Mouse (Mus musculus) layer of hippocampus, adult 8-10 months (tissue): ENCODE results near the gene C8a. TPM values are rescaled to one million over a fixed set of nuclear protein-coding genes. Genes with fewer than 3 reads are reported as not detected.

Source experiments
- DNase-seq, 2 experiments: peaks; one replicate each; pipeline ENCODE4 v3.0.0; 2022; ENCODE audit warnings: low spot score in 2 of 2
- total RNA-seq, 4 experiments: library from RNA; stranded (reverse); gene quantifications; 2 replicates each; pipeline ENCODE4 v1.2.4; 2022

C8a gene
- total RNA-seq, 4 experiments from 2014 or later = not detected

DNA sequence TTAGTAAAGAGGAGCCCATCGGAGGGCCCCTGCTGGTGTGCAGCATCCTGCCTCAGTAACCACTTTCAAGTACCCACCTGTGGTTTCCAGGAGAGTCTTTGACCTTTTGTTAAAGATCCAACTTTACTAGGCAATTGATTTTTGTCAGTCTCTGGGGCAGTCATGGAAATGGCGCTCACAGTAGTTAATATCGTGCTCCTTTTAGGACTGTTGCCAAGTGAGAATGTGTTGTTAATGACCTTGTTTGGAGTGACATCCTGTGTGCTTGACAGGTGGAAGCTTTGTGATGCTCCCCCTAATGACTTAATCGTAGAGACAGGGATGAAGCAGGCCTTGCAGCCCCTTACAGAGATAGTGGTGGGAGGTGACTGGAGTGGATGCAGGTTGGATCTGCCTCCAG is 105.9 kb downstream of the C8a start:
- DNase-seq = no peak

DNA sequence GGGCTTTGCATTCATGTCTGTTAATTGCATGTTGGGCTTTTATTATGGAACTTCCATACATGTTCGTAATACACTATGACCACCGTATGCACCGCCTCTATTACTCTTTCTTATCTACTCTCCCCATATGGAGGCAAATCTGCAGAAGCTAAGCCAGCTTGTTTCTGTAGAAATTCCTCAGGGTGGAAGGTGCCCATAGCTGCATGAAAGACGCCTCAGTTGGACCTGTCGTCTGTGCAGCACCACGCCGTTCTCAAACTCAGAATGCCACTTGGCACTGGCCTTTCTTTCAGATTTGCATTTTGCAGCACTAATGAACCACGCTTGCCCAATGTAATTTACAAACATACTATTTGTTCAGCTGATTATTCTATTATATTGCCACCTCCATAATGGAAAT is 106.6 kb downstream of the C8a start:
- DNase-seq = no peak

DNA sequence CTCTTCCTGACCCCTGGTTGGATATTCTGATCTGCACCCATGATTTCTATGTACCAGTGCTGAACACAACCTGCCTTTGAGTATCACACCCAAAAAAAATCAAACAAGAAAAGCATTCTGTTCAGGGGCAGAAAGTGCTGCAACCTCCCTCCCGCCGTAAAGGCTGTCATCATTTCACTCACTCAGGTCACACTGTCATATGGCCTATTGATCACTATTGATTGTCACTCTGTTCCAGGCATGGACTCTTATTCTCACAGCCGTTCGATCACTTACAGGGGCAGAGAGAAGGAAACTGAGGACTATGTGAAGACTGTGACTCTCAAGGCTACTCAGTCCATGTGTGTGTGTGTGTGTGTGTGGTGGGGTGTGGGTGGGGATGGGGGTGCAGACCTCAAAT is 108.0 kb downstream of the C8a start:
- DNase-seq = no peak

DNA sequence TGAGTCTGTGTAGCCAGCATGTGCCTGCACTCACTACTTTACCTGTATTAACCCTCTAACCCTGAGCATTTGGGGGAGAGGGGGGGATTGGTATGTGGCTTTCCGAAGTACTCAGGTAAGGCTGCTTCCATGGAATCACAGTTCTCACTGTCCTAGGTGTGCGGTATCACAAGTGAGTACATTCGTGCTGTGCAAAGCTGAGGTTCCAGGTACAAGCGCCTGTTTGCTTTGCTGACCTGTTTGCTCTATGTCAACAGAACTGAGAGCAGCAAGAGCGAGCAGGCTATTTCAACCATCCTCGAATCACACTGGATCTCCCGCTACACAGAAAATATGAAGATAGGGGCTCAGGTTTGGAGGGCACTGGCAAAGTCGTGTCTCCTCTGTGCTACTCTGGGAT is 110.1 kb downstream of the C8a start, which contains the start of gene C8b:
Gene C8b (plus strand): TSS at position 253 of the 400 bp plus-strand sequence.
- no peak for DNase-seq

Other genes starting within 250 kb of the C8a start
- gene C8b, start 110.1 kb downstream of the C8a start, total RNA-seq = under 1 TPM in 1 of 4 experiments, not detected in 3; 0.21 TPM
- not detected for gene Gm17662, start 19.1 kb downstream of the C8a start, total RNA-seq
- 1 to 10 TPM; 2.3 to 3.3 (median 2.6) TPM for gene Fyb2, start 37.1 kb upstream of the C8a start, total RNA-seq
- 10 to 100 TPM; 19.1 to 21.2 (median 20.1) TPM for gene Prkaa2, start 233.5 kb upstream of the C8a start, total RNA-seq